Mouse (Mus musculus) neural tube, embryonic 14.5 days (tissue): ENCODE measurements at regions not wholly inside any gene's neighbourhood (a gene's known extent, or its start where the extent isn't known, plus 50 kb on each side); places are given as distances from the start of the nearest gene placed in this dataset.

Experiments used
- ATAC-seq: fragments of 200-750 bp; cut with Nextera tagmentation; 2 replicates; pipeline ENCODE4 v1.8.0; 2017; ENCODE audit warnings: low read depth, mild to moderate bottlenecking, moderate TSS enrichment, moderate library complexity
- H3K27ac ChIP-seq: fragments of 300-500 bp; sonication (generic); 2 replicates; pipeline ENCODE4 v1.5.1; 2014; ENCODE audit warnings: low read depth, mild to moderate bottlenecking, control low read depth, low read length, moderate library complexity, mixed read lengths
- H3K27me3 ChIP-seq: fragments of 300-500 bp; sonication (generic); 2 replicates; pipeline ENCODE4 v1.6.1; 2014; ENCODE audit warnings: low read length; ENCODE audit not compliant: control insufficient read depth, insufficient read depth
- H3K36me3 ChIP-seq: fragments of 300-500 bp; sonication (generic); 2 replicates; pipeline ENCODE4 v1.6.1; 2014; ENCODE audit warnings: low read length, mixed read lengths; ENCODE audit not compliant: control insufficient read depth, insufficient read depth
- H3K4me1 ChIP-seq: fragments of 300-500 bp; sonication (generic); 2 replicates; pipeline ENCODE4 v1.6.1; 2014; ENCODE audit warnings: low read length; ENCODE audit not compliant: control insufficient read depth, insufficient read depth
- H3K4me2 ChIP-seq: fragments of 300-500 bp; sonication (generic); 2 replicates; pipeline ENCODE4 v1.6.1; 2014; ENCODE audit warnings: mild to moderate bottlenecking, low read depth, low read length, control low read depth
- H3K4me3 ChIP-seq: fragments of 300-500 bp; sonication (generic); 2 replicates; pipeline ENCODE4 v1.5.1; 2014; ENCODE audit warnings: low read depth, low read length, control low read depth, mixed read lengths
- H3K9ac ChIP-seq: fragments of 300-500 bp; sonication (generic); replicated peaks from 2 replicates; pipeline ENCODE4 v1.6.1; 2014; ENCODE audit warnings: low read depth, mild to moderate bottlenecking, control low read depth, low read length, mixed read lengths
- H3K9me3 ChIP-seq: fragments of 300-500 bp; sonication (generic); 2 replicates; pipeline ENCODE4 v1.6.1; 2016; ENCODE audit warnings: low read length; ENCODE audit not compliant: control insufficient read depth
- WGBS: fragments of 180-500 bp; shearing (Covaris S2); extraction: QIAGEN DNeasy Blood & Tissue Kit; methylation state at CpG from one replicate; pipeline ENCODE4 v1.1.7; 2014; 5-methylcytosine and 5-hydroxymethylcytosine counted together

- H3K36me3 ChIP-seq, result no peaks in the 10 kb centered on the region
- H3K4me3 ChIP-seq, result no peak overlapping the region
- no peak overlapping the region for H3K27ac ChIP-seq
- H3K4me2 ChIP-seq, result no peak overlapping the region
- no peaks in the 10 kb centered on the region for H3K9me3 ChIP-seq
- H3K27me3 ChIP-seq, result no peaks in the 10 kb centered on the region
- H3K4me1 ChIP-seq, result no peaks in the 10 kb centered on the region
- WGBS, result 89% methylated on average over 1 of the region's 1 CpGs
- no peak for ATAC-seq
- no peak overlapping the region for H3K9ac ChIP-seq
Observed at GRCm38 (mm10) chr9:88270836-88271235, 56.2 kb upstream of the Nt5e start.

- no peak overlapping the region for H3K27ac ChIP-seq
- WGBS, result 87% methylated on average over 4 of the region's 4 CpGs
- H3K27me3 ChIP-seq, result no peaks in the 10 kb centered on the region
- H3K4me3 ChIP-seq, result no peak overlapping the region
- H3K9ac ChIP-seq, result no peak overlapping the region
- no peaks in the 10 kb centered on the region for H3K9me3 ChIP-seq
- no peak for ATAC-seq
- no peaks in the 10 kb centered on the region for H3K4me1 ChIP-seq
- H3K36me3 ChIP-seq, result no peaks in the 10 kb centered on the region
- H3K4me2 ChIP-seq, result no peak overlapping the region
Observed at GRCm38 (mm10) chr9:88273304-88273703, 53.7 kb upstream of the Nt5e start.

GRCm38 (mm10) chr9:88274040-88274439 is 53.0 kb upstream of the Nt5e start:
- H3K9ac ChIP-seq, result no peak overlapping the region
- no peaks in the 10 kb centered on the region for H3K4me1 ChIP-seq
- H3K36me3 ChIP-seq, result no peaks in the 10 kb centered on the region
- H3K4me3 ChIP-seq, result no peak overlapping the region
- no peak overlapping the region for H3K4me2 ChIP-seq
- no peak overlapping the region for H3K27ac ChIP-seq
- 0 out of 2 replicates have a peak, but pooled peaks have one; percentile 24 for ATAC-seq
- no peaks in the 10 kb centered on the region for H3K27me3 ChIP-seq
- H3K9me3 ChIP-seq, result no peaks in the 10 kb centered on the region

- H3K4me3 ChIP-seq, result no peak overlapping the region
- H3K9me3 ChIP-seq, result no peaks in the 10 kb centered on the region
- no peaks in the 10 kb centered on the region for H3K36me3 ChIP-seq
- ATAC-seq, result no peak
- H3K27ac ChIP-seq, result no peak overlapping the region
- no peak overlapping the region for H3K4me2 ChIP-seq
- 79% methylated on average over 3 of the region's 3 CpGs for WGBS
- no peaks in the 10 kb centered on the region for H3K27me3 ChIP-seq
- H3K9ac ChIP-seq, result no peak overlapping the region
- H3K4me1 ChIP-seq, result no peaks in the 10 kb centered on the region
Observed at GRCm38 (mm10) chr9:88274681-88275336, 52.2 kb upstream of the Nt5e start.

- H3K27me3 ChIP-seq, result no peaks in the 10 kb centered on the region
- H3K4me1 ChIP-seq, result no peaks in the 10 kb centered on the region
- H3K9me3 ChIP-seq, result no peaks in the 10 kb centered on the region
- H3K4me3 ChIP-seq, result no peak overlapping the region
- no peak overlapping the region for H3K27ac ChIP-seq
- H3K9ac ChIP-seq, result no peak overlapping the region
- no peak for ATAC-seq
- WGBS, result 88% methylated on average over 3 of the region's 3 CpGs
- no peak overlapping the region for H3K4me2 ChIP-seq
- H3K36me3 ChIP-seq, result no peaks in the 10 kb centered on the region
Observed at GRCm38 (mm10) chr9:88276023-88276568, 50.9 kb upstream of the Nt5e start.

- Histone ChIP-seq H3K4me2 (no peak overlapping the region), H3K27me3 (no peaks in the 10 kb centered on the region), H3K36me3 (no peaks in the 10 kb centered on the region), H3K9me3 (no peaks in the 10 kb centered on the region), H3K4me3 (no peak overlapping the region), H3K27ac (no peak overlapping the region), H3K9ac (no peak overlapping the region), H3K4me1 (no peaks in the 10 kb centered on the region)
- WGBS, result 90% methylated on average over 6 of the region's 6 CpGs
- ATAC-seq, result no peak
Observed at GRCm38 (mm10) chr9:88277031-88277430, 50.0 kb upstream of the Nt5e start.
